Mouse (Mus musculus): ENCODE results near the gene Slc25a33.
A peak's percentile ranks its signal among the peaks of the same experiment; 100 is the strongest.

Gene Slc25a33

DNA sequence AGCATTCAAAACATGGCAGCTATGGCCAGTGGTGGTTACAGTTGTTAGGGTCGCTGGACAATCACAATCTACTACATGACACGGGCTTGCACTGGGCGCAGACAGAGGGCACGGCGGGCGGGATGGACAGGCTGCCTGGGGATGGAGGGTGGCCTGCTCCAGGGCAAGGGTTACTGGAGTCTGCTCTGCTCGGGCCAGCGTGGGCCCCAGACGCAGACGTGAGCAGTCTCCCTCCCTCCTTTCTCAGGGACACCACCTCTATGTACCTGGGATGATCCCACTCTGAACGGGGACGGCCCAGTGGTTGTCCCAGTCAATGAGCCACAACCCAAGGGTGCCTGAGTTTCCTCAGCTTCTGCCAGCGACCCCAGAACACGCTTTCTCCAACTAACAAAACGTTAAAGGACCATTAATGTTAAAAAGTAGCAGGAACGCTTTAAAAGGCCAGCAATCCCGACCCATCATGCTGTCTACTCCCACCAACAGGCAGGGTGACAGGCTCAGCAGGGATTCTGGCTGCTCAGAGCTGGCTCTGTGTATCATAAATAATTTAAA is 49.1 kb downstream of the Slc25a33 start:
- DNase-seq, result no peak

DNA sequence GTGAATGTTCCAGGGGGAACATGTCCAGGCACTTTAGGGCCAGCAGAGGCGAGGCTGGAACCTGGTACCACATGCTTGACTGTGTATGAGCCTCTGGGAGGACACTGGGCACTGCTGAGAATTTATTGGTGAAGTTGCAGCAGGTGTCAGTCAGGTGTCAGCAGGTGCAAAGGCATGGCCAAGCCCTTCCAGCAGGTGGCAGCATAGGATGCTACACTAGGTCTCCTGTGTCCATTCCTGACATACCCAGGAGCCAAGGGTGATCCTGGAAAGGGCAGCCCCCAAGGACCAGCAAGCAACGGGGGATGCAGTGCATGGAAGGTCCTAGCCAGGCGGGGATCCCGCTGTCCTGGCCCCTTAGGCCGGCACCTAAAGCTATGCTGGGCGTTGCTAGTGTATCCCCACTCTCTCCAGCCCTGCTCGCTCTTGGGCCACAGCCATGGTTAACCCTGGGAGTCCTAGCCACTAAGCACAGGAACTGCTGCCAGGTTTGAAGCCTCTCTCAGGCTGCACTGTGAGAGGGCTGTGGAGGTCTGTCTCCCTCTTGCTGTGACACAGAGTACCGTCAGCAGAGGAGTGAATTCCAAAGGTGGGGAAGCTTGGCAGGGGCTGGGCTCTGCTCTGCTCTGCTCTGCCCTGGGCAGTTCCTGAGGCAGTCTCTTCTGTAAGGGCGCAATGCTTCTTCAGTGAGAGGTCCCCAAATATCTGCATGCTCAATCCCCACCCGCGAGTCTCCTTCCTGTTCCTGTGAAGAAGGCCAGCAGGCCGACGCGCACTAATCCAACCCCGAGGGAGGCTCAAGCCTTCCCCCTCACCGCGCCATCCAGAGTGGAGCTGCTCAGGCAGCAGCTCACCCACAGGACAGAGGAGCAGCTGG is 50.0 kb downstream of the Slc25a33 start:
- DNase-seq, result peak; percentile 72

DNA sequence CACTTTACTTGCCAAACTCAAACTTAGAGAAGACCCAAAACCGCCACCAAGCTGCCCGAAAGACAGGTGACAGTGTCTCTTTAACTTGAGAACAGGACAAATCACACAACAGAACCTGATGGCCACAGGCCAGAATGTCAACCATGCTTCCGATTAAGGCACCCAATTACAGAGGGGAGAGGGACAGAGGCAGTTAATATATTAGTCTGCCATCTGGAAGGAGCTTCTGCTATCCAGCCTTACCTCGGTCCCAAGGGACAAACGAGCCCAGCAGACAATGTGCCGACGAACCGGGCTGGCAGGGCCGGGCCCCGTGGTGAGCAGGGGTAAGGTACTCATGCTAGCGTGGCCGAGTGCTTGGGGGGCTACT is 51.1 kb downstream of the Slc25a33 start:
- DNase-seq, result no peak

DNA sequence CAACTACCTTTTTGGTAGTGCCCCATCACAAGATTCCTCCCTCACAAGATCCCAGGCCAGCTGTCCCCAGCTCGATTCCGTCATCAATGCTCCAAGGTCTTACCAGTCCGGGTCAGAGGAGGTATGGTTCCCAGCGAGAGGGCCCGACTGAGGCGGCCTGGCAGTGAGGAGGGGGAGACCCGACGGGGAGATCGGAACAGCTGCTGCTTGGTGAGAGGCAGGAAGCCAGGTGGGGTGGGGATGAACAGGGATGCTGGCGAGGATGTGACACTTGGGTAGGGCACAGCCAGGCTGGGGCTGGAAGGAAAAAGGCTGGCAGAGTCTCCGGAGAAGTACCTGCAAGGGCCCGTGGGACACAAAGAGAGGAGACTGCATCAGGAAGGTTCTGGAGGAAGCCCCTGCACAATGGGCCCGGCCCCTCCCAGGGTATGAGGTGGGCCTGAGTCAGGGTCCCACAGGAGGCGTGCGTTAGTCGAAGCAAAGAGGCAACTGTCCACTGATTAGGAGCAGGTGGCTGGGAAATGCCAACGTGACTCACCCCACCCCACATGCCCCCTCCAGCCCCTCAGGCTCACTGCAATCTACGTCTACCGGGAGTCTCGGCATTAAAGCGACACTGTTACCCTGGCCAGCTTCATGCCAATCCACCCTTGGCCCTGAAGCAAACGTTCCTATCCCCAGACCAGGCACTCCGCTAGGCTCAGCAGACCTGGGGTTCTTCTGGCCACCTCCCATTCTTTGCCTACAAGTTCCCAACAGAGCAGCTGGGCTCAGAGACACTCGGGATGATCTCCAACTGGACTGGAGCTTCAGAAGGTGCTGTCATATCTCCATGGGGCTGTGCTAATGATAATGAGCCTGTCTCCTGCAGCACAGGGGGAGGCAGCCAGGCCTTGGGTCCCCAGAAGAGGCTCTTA is 51.7 kb downstream of the Slc25a33 start:
- DNase-seq, result no peak

DNA sequence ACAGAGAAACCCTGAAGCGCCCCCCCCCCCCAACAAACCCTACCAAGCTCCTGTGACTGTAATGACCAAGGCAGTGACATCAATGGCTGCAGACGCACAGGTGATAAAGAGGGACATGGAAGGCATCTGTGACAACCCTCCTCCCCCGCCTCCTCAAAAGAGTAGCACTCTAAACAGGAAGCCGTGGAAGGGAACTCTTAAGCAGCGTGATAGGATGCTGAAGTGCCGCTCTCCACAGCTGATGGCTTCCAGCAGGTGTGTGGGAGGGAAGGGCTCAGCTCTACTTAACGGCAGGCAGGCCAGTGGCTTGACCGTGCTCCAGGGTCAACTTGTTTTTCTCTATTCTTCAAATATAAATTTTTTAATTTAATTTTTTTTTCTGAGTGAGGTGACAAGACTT is 52.9 kb downstream of the Slc25a33 start:
- no peak for DNase-seq

DNA sequence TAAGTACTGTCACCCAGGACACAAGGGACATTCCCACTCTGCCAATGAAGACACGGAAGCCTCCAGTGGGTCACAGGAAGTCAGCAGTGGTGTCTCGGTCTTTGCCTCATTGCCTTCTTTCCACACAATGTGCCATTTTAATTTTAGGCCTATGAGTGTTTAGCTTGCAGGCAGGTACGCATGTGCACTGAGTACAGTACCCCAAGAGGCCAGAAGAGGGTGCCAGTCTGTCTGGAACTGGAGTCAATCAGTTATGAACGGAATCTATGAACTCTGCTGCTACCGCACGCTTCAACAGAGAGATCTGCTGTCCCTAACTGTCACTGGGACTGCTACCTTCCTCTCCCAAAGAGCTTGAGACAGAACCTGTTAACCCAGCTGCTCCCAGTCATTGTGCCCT is 54.4 kb downstream of the Slc25a33 start:
- DNase-seq, result no peak

DNA sequence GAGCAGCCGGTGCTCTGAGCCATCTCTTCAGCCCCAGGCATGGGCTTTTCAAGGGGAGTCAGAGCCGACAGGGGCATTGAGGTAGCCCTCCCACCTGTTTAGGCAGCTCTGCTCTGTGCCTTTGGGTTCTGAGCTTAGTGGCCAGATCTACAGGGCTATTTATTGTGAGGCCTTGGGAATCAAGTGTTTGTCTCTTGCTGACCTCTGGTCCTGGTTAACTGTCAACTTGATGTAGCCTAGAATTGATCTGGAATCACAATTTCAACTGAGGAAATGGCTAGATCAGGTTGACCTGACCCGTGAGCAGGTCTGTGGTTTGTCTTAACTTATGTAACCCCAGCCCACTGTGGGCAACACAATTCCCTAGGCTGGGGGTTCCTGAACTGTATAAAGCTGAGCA is 59.5 kb downstream of the Slc25a33 start:
- no peak for DNase-seq

DNA sequence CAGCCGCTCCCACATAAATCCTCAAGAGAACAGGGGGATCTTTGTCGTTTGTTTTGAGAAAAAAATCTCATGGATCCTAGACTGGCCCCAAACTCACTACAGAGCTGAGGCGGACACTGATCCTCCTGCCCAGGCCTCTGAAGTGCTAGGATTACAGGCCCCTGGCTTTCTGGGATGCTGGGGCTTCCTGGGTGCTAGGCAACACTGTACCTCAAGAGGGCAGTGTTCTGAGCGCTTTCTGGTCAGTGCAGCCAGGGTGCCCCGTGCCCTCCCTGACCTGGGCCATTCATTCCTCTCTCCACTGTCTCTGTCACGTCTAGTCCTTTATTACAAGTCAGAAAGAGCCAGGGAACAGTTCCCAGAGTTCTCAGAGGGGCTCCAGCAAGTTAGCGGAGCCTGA is 62.1 kb downstream of the Slc25a33 start:
- DNase-seq, result no peak

DNA sequence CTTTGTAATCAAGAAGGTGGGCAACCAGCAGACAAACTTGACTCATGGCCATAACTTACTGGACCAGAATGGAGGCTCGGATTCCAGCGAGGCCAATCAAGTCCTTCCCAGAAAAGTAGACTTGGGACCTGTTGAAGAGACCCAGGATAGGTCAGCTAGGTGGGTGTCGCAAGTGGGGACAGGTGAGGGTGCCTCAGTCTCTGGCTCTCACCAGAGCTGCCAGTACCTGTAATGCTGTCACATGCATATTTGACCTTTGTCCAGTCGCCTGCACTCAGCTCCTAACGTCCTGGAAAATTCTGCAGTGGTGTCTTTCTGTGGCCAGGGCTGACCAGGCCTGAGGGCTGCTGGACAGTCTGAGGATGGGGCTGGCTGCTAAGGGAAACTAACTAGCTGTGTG is 62.6 kb downstream of the Slc25a33 start:
- no peak for DNase-seq

DNA sequence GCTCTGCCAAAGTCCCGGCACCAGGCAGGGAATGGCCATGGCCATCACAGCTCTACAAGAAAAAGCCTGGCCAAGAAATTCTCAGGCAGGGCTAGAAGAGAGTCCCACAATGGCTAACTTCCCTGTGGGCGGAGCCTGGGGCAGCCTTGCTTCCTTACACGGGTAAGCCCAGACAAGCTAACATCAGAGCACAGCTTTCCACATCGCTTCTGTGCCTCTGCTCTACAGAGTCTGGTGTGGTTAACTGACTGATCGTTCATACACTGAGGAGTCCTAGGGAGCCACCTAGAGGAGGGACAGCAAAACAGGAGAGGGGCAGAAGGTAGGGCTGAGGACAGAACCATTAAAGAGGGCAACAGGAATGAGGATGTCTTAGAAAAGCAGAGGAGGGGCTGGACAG is 63.6 kb downstream of the Slc25a33 start:
- DNase-seq, result peak; percentile 68

DNA sequence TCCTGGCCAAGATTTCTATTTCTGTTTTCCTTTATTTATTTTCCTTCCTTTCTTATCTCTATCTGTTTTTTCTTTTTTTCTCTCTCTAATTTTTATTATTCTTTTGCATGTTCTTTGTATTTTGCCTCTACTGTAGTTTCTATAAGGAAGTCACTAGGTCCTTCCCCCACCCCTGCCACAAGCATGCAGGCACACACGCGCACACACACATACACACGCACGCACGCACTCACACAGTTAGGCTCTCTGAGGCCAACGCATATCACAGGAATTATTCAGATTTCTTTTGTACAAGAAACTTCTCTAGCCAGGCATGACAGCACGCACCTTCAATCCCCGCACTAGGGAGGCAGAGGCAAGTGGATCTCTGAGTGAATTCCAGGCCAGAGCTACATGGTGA is 68.1 kb downstream of the Slc25a33 start:
- no peak for DNase-seq

DNA sequence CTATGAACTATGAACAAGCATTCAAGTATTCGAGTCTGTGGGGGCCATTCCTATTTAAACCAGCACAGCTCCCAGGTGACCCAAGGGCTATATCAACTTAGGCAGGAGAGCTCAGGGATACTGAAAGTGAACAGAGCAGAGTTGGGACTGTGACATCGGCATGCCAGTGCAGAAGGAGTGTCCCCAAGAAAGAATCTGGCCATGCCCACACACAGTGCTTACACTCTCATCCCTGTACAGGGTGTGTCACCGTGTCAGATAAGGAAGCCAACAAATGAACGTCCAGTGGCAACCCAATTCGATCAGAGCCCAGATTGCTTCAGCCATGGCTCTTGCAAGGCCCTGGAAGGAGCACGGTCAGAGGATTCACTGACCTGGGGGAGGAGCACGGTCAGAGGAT is 68.8 kb downstream of the Slc25a33 start:
- no peak for DNase-seq

DNA sequence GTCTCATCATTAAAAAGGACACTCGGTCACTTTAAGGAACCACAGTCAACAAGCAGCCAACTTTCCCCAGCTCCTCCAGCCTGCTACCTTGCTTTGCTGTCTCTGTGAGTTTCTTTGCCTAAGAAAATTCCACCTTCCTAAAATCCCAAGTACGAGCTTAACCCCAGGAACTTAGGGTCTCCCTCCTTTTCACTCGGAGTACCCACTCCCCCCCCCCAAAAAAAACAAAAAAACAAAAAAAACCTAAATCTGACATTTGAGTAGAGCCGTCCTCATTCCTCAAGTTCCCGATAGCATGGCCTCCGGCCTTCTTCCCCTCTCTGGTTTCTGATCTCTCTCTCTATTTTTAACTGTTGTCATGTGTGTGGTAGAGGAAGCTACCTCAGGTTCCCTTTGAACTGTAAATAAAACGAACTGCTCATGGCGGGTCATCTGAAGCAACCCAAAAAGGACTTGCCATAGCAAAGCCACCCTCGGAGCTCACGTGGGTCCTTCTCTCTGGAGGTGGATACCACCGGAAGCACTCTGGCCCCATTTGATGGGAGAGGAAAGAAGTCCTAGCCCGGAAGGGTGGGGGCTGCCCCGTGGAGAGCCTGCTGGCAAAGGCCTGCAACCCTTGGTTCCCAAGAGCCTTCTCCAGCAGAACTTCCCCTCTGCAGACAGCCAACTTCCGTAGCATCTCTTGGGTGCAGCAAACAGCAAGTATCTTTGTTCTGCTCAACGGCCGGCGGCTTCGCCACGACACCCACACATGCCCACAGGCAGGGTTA is 71.7 kb downstream of the Slc25a33 start, which contains the start of gene Pik3cd:
Gene Pik3cd (minus strand): TSS at position 362 of the 770 bp plus-strand sequence.
- DNase-seq, result no peak

DNA sequence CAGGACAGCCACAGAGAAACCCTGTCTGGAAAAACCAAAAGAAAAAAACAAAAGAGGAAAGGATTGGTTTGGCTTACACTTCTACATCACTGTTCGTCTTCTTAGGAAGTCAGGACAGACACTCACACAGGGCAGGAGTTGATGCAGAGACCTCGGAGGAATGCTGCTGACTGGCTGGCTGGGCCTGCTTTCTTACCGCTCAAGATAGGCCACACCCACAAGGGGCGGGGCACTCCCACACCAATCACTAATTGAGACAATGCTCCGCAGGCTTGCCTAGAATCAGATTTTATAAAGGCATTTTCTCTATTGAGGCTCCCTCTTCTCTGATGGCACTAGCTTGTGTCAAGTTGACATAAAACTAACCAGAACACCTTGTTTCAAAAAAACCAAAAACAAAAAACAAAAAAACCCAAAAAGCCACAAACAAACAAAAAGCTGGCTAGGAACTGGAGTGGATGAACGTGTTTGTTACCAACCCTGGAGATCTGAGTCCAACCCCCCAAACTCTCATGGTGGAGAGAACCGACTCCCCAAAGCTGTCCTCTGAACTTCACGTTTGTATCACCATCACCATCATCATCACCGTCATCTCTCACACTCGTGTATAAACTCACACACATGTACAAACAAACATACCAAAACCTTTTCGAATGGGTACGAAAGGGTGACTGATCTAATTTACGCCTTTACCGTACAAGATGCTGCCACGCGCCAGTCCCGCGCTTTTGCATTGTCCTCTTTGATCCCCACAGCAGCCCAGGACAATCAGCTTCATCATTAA is 72.5 kb downstream of the Slc25a33 start:
- DNase-seq, result no peak

DNA sequence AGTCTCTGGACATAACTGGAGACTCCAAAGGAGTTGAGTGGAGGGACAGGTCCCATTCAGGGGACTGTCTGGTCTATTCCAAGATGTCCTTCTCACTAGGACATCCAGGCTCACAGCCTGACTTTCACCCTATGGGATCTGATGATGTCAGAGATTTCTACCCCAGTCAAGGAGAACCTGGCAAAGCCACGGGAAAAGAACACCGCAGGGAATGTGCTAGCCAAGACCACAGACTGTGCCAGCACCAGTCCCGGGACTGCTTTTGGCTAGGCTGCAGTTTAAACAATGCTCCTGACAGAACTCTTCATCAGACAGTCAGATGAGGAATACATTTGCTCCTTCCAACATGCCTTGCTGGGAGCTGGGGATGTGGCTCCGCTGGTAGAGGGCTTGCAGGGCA is 74.1 kb downstream of the Slc25a33 start:
- DNase-seq, result no peak

DNA sequence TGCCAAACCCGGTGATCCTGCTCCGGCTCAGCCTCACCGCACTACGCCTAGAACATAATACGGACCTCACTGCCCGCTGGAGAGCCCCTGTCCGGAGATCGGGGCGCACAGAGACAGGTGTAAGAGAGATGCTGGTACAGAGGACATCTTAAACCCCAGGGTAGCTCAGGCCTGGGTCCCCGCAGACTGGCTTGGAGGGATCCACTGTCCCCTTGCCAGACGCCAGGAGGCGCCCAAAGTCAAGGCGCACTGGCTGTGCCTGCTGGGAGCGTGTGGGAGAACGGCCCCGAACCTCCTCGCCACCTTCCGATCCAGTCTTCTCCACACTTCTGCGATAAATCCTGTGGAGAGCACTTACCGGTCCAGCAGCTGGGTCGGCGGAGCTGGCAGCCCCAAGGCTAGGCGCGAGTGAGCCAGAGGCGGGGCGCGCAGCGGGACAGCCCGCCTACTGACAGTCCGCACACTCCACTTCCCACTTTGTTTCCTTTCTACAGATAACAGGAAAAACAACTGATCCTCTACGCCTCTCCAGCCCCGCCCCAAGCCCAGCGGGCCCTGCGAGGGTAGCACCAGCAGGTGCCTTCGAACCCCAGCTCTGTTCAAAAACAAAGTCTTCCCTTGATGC is 75.8 kb downstream of the Slc25a33 start:
- DNase-seq, result peak; percentile 50

DNA sequence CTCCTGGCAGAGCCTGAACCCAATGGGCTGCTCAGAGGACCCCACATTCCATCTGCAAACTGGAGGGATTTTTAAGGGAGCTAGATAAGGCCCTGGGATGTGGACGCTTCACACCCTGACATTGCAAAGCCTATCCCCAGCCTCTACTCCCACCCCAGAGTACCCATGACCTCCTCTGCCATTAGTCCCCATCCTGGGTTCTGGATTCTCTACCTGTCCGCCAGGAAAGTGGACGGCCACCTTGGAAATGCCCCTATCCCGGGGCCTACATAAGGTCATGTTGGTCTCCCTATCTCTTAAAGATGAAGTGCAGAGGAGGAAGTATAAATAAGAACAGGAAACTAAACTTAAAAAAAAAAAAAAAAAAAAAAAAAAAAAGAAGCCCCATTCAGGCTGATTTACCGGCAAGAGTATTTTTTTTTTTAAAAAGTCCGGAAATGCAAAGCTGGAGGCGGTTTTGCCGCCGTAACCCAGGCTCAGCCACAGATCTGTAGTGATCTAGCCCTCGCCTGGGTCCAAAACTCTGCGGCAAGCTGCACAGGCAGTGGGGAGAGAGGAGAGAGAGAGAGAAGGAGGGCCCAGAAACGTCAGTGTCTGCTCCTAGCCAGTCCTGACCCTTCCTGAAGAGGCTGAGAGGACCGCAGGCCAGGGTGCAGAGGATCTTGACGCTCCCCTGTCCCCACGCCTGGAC is 76.4 kb downstream of the Slc25a33 start:
- DNase-seq, result no peak

DNA sequence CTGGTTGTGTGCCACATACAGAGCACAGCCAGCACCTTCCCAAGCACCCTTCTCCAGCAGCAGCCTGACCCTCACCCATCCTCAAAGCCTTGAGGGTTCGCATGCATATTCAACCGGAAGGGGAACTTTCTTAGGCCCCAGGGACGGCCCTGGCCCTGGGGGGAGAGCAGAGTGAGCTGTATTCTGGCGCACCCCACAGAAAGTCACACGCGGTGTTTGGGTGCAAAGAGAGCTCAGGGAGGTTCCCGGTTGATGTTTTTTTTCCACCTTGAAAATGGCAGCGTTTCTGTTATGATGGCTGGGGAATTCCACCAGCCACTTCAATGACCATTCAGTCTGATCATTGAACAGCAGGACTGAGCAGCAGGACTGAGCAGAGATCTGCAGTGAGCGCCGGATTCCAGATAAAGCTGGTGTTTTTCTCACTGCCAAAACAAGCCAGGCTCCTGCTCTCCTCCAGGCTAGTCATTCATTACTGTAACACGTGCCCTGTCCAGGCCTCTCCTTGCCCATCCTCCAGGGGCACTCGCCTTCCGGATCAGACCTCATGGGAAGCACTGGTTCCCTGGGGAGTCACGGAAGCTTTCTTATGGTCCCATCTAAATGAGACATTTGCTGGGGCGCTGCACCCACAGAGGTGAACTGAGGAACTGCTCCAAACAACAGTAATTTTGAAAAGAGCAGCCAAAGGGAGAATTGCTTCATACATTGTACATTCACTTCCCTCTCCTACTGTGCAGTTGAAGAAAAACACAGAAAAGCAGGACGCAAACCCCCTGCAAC is 77.7 kb downstream of the Slc25a33 start:
- DNase-seq, result peak; percentile 69

Measured in kidney, adult 11 months (tissue).